Mouse (Mus musculus) CD4-positive, CD25-positive, alpha-beta regulatory T cell, adult 2 months (primary cell): ENCODE data around the gene Wnt5b.

Source experiments
- DNase-seq: peaks from one replicate; pipeline ENCODE4 v3.0.0-alpha.2; 2012; ENCODE audit warnings: low read depth, low spot score

The Wnt5b gene

GRCm38 (mm10) chr6:119485486-119485885, 58.7 kb downstream of the Wnt5b start:
- DNase-seq = no peak

- DNase-seq = no peak
Measured at GRCm38 (mm10) chr6:119482958-119483600, 61.1 kb downstream of the Wnt5b start.

- DNase-seq = peak; percentile 54
Measured at GRCm38 (mm10) chr6:119481741-119482390, 62.3 kb downstream of the Wnt5b start.

- peak; percentile 39 for DNase-seq
Measured at GRCm38 (mm10) chr6:119480706-119481331, 63.3 kb downstream of the Wnt5b start.

DNA sequence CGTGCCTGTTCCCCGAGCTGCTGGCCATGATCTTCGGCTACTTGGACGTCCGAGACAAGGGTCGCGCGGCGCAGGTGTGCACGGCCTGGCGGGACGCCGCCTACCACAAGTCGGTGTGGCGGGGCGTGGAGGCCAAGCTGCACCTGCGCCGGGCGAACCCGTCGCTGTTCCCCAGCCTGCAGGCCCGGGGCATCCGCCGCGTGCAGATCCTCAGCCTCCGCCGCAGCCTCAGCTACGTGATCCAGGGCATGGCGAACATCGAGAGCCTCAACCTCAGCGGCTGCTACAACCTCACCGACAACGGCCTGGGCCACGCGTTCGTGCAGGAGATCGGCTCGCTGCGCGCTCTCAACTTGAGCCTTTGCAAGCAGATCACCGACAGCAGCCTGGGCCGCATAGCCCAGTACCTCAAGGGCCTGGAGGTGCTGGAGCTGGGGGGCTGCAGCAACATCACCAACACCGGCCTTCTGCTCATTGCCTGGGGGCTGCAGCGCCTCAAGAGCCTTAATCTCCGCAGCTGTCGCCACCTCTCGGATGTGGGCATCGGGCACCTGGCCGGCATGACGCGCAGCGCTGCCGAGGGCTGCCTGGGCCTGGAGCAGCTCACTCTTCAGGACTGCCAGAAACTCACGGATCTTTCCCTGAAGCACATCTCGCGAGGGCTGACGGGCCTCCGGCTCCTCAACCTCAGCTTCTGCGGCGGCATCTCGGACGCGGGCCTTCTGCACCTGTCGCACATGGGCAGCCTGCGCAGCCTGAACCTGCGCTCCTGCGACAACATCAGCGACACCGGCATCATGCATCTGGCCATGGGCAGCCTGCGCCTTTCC, 64.1 kb downstream of the Wnt5b start:
- peak; percentile 82 for DNase-seq

DNA sequence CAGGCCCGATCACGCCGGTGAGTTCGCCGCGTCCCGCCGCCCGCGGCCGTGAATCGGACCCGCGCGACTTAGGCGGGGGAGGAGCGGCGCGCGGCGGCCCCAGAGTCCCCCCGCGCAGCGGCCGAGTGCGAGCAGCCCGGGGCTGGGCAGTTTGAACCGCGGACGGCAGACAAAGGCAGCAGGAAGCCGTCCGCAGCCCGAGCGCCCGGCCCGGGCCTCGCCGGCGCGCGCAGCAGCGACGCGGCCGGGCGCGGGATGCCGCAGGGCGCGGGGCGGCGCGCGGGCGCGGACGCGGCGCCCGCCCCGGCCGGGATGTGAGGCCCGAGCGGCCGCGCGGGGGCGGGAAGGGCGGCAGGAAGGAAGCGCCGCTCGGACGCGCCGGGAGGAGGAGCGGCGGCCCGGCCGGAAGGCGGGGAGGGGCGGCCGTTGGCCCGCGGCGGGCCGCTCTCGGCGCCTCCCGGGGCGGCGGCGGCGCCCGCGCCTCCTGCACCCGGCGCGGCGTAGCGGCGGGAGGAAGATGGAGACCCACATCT, 64.7 kb downstream of the Wnt5b start, which contains the start of gene Fbxl14:
TSS of gene Fbxl14 (plus strand) at position 326 of the 533 bp plus-strand sequence.
- DNase-seq = peak; percentile 80

DNA sequence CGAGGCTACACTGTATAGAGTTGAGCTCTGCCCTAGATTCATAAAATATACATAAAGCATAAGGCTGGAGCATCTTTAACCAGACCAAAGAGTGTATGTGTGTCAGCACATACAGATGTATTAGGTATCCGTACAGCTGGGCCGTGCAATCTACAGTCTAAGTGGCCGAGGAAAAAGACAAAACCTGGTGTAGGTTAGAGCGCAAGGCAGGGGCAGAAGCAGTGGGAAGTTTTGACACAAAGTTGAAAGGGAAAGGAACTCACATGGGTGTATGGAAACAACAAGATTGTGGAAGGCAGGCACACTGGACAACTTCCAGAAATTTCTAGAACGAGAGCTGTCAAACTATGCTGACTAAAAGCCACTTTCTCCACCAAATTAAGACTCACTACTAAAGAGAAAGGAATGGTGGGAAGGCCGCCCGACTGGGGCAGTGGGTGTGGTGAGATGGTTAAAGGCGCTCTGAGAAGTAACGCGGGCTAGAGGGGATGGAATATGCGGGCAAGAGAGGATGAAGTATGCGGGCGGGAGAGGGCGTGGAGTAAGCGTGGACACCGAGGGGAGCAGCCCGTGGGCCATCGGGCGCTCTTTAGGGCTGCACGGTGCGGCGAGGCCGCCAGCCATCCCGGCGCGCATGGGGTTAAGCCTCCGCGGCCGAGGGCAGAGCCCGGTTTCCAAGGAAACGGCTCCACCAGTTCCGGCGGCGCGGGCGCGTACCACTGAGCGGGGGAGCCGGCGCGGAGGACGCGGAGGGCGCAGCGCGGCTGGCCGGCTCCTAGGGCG, 65.4 kb downstream of the Wnt5b start:
- peak; percentile 86 for DNase-seq

GRCm38 (mm10) chr6:119477686-119478310, 66.3 kb downstream of the Wnt5b start:
- no peak for DNase-seq

GRCm38 (mm10) chr6:119475988-119476387, 68.2 kb downstream of the Wnt5b start:
- DNase-seq = no peak

DNA sequence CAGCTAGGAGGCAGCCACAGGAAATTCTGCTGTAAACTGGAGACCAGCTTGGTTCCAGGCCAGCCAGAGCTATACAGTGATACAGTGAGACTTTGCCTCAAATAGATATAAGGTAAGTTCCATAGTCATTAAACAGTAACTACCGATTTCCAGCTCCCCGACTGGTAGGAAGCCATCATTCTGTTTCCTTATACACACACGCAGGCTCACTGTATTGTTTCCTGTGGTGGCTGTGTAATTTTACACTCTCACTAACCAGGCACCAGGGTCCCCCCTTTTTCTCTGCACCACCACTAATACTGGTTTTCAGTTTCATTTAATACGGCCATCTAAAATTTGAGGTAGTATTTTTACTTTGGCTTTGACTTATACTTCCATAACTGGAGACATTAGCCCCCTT, 70.2 kb downstream of the Wnt5b start:
- DNase-seq = no peak

GRCm38 (mm10) chr6:119473446-119473845, 70.7 kb downstream of the Wnt5b start:
- no peak for DNase-seq

- DNase-seq = no peak
Measured at GRCm38 (mm10) chr6:119472705-119473104, 71.4 kb downstream of the Wnt5b start.

GRCm38 (mm10) chr6:119472135-119472534, 72.0 kb downstream of the Wnt5b start:
- peak; percentile 79 for DNase-seq

GRCm38 (mm10) chr6:119470777-119471176, 73.4 kb downstream of the Wnt5b start:
- DNase-seq = no peak

GRCm38 (mm10) chr6:119467785-119468059, 76.4 kb downstream of the Wnt5b start:
- DNase-seq = peak; percentile 36

DNA sequence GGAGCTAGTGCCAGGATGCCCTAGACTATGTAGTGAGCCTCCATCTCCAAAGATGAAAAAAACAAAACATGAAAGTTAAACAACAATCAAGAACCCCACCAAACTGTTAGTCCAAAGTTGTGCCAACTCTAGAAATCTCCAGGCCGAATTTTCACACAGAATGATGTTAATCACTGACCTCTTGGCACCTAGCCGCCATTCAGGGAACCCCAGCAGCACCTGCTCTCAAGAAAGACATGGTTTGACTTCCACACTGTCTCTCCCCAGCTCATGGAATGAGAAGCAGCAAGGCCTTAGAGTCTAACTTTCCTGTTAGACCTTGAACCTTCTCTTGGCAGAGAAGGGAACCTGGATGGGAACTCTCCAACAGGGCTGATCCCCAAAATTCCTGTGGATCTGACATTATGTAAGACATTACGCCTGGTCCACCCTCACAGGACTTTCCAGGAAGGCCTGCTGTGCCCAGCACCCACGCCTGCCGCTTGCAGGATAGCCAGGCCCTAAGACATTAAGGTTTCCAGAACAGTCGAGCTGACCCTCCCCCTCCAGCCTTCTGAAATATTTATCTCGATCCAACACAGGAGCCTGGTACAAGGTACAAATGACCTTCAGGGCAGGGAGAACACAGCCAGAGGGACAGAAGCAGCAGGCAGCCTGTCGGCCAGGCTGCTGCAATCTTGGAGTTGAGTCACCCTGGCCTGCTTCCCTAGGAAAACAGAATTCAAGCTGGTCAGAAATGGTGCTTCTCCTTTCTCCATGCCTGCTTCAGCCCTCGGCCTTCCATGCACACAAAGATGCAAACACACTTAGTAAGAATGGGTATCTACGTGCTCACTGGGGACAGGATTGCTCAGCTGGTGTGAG, 77.0 kb downstream of the Wnt5b start:
- DNase-seq = no peak

DNA sequence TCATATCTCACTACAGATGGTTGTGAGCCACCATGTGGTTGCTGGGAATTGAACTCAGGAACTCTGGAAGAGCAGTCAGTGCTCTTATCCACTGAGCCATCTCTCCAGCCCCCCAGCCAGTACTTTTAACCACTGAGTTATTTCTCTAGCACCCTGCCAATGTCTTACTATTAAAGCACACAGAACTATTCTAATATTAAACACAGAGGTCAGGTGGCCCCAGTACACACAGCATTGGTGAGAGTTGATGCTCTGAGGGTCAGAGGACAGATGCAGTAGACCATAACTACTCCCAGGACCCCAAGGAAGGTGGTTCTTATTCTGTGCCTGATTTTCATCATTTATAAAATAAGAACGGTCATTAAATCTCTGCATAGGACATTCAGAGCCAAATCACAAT, 78.0 kb downstream of the Wnt5b start:
- no peak for DNase-seq

- DNase-seq = no peak
Measured at GRCm38 (mm10) chr6:119460391-119460790, 83.8 kb downstream of the Wnt5b start.

GRCm38 (mm10) chr6:119459041-119459440, 85.1 kb downstream of the Wnt5b start:
- DNase-seq = no peak

GRCm38 (mm10) chr6:119458166-119458565, 86.0 kb downstream of the Wnt5b start:
- no peak for DNase-seq
